ENCODE assay signal across 8 mouse cellular contexts in genomic region chrX:158043057-158043843, GRCm38 (mm10). TPM values are rescaled to one million over a fixed set of nuclear protein-coding genes. Genes with fewer than 3 reads are reported as not detected.
DNase-seq lines count a peak whose midpoint lies in the region; ATAC-seq and TF ChIP-seq lines count a peak whose summit lies in the region.

TSS of gene Cnksr2 (minus strand) at chrX:158043294.

- no peak for TF ChIP-seq POLR2A in thymus, adult 2 months (IDR thresholded peaks at IDR 0.05; ENCODE audit: control insufficient read depth, extremely low read depth, insufficient read depth, low read length, poor library complexity)

- TF ChIP-seq CTCF in thymus, adult 2 months (IDR thresholded peaks at IDR 0.05; ENCODE audit: borderline replicate concordance, control insufficient read depth, extremely low read depth, insufficient read depth, low read length, poor library complexity), result no peak

- 5% methylated on average over 48 of the region's 99 CpGs for WGBS in thymus, adult 2 months
- 22% methylated on average over 80 of the region's 99 CpGs for WGBS in heart, embryonic 12.5 days
- 25% methylated on average over 42 of the region's 99 CpGs for WGBS in liver, embryonic 16.5 days (ENCODE audit: insufficient replicate concordance)

- peak within 1 kb of the TSS; percentile 26 for H3K4me3 ChIP-seq in thymus, adult 2 months (ENCODE audit: control insufficient read depth, insufficient read depth, low read length)
- H3K4me3 ChIP-seq in heart, embryonic 12.5 days, result peak within 1 kb of the TSS; percentile 67
- H3K4me3 ChIP-seq in liver, embryonic 16.5 days (ENCODE audit: low read depth, low read length), result peak within 1 kb of the TSS; percentile 48

- H3K9me3 ChIP-seq in heart, embryonic 12.5 days (replicated peaks), result 0 out of 2 replicates have a peak, but pooled peaks cover 8% of the 10 kb centered on the region
- H3K9me3 ChIP-seq in liver, embryonic 16.5 days (replicated peaks; ENCODE audit: control insufficient read depth, low read length), result no peaks in the 10 kb centered on the region

- peak within 1 kb of the TSS; percentile 85 for H3K4me2 ChIP-seq in heart, embryonic 12.5 days
- H3K4me2 ChIP-seq in liver, embryonic 16.5 days (ENCODE audit: low read depth, low read length), result peak within 1 kb of the TSS; percentile 54

- H3K9ac ChIP-seq in heart, embryonic 12.5 days, result peak within 1 kb of the TSS; percentile 66
- no peak within 1 kb of the TSS for H3K9ac ChIP-seq in liver, embryonic 16.5 days (ENCODE audit: low read depth, low read length)

- H3K4me1 ChIP-seq in thymus, adult 2 months (replicated peaks; ENCODE audit: control insufficient read depth, insufficient read depth, low read length), result no peaks in the 10 kb centered on the region
- H3K4me1 ChIP-seq in heart, embryonic 12.5 days (replicated peaks), result no peaks in the 10 kb centered on the region
- no peaks in the 10 kb centered on the region for H3K4me1 ChIP-seq in liver, embryonic 16.5 days (ENCODE audit: control insufficient read depth, low read depth, low read length)

- no peak within 1 kb of the TSS for H3K27ac ChIP-seq in thymus, adult 2 months (ENCODE audit: control insufficient read depth, insufficient read depth, low read length)
- no peak within 1 kb of the TSS for H3K27ac ChIP-seq in heart, embryonic 12.5 days (ENCODE audit: poor library complexity, severe bottlenecking)
- no peak within 1 kb of the TSS for H3K27ac ChIP-seq in liver, embryonic 16.5 days (ENCODE audit: low read length)

- ATAC-seq in common myeloid progenitor, adult 5-6 weeks (replicated peaks; ENCODE audit: low read depth, poor library complexity, severe bottlenecking), result peak; percentile 62
- peak; percentile 61 for ATAC-seq in heart, embryonic 12.5 days (ENCODE audit: insufficient number of reproducible peaks, low FRiP score)
- no peak for ATAC-seq in liver, embryonic 16.5 days (ENCODE audit: low read depth)

- H3K27me3 ChIP-seq in thymus, adult 2 months (ENCODE audit: control insufficient read depth, insufficient read depth, low read length), result no peaks in the 10 kb centered on the region; the same call in 1 of the 2 replicates
- H3K27me3 ChIP-seq in heart, embryonic 12.5 days (replicated peaks), result peaks cover 7% of the 10 kb centered on the region; the same call in 1 of the 2 replicates
- peaks cover 22% of the 10 kb centered on the region for H3K27me3 ChIP-seq in liver, embryonic 16.5 days (ENCODE audit: control insufficient read depth, insufficient read depth, low read depth, low read length)

- H3K36me3 ChIP-seq in thymus, adult 2 months (ENCODE audit: control insufficient read depth, insufficient read depth, low read length), result no peaks in the 10 kb centered on the region
- no peaks in the 10 kb centered on the region for H3K36me3 ChIP-seq in heart, embryonic 12.5 days
- H3K36me3 ChIP-seq in liver, embryonic 16.5 days (ENCODE audit: control insufficient read depth, insufficient read depth), result no peaks in the 10 kb centered on the region

- DNase-seq in thymus, adult 2 months, result no peak
- DNase-seq in thymus, postnatal 25 days, result no peak
- DNase-seq in layer of hippocampus, adult 18-20 months (ENCODE audit: low spot score in 2 of 2), result peak; percentile 50 to 68
- DNase-seq in right cerebral cortex, adult 18-20 months, result peak; percentile 60
- no peak for DNase-seq in thymus, postnatal 10 days (ENCODE audit: low spot score in 2 of 2)

RNA-seq across cellular contexts. Expression of gene Cnksr2, which starts in this region (rescaled TPM):
- polyA plus RNA-seq in thymus, adult 2 months (2012; rRNA removed), result 0.01 and 0.04 TPM in 2 replicates
- total RNA-seq in common myeloid progenitor, adult 5-6 weeks (2017), result not detected in 2 replicates
- 0.78 and 0.85 TPM in 2 replicates for polyA plus RNA-seq in heart, embryonic 12.5 days (2016; fragmentation: Nextera tagmentation; extraction: Ambion mirVana)
- total RNA-seq in layer of hippocampus, adult 18-20 months (2021), result 100 to 1,000 TPM; 250 to 300 TPM
- not detected in 2 replicates for polyA plus RNA-seq in liver, embryonic 16.5 days (2015; fragmentation: Nextera tagmentation; extraction: Ambion mirVana)

Comparison
In these comparisons a context has a peak if more than half of its experiments do, and no peak if none do; other contexts are left out.
1. RNA of gene Cnksr2 (total RNA-seq): 250 to 300 TPM in layer of hippocampus, adult 18-20 months; not detected in common myeloid progenitor, adult 5-6 weeks; every median in the first group is over 100 times any median in the second.
2. Peak in ATAC-seq in common myeloid progenitor, adult 5-6 weeks; RNA of the gene not detected or under 1 TPM.
3. Peak in ATAC-seq, H3K4me3 ChIP-seq, H3K9ac ChIP-seq and H3K4me2 ChIP-seq in heart, embryonic 12.5 days; RNA of the gene not detected or under 1 TPM.
4. DNase-seq: peak in layer of hippocampus, adult 18-20 months (2 of 2) and right cerebral cortex, adult 18-20 months (single experiment); none in thymus, adult 2 months (single experiment), thymus, postnatal 25 days (single experiment) and thymus, postnatal 10 days (0 of 2).
5. Peak in every context shown above with its lines, with median percentiles within 50 percentile points of each other: H3K4me3 ChIP-seq.